Mouse (Mus musculus) kidney, adult 8-10 months (tissue): ENCODE measurements at regions not wholly inside any gene's neighbourhood (a gene's known extent, or its start where the extent isn't known, plus 50 kb on each side); places are given as distances from the start of the nearest gene placed in this dataset.

Source experiments
- DNase-seq, 2 experiments: peaks; one replicate each; pipeline ENCODE4 v3.0.0; 2022

GRCm38 (mm10) chr19:25729103-25729502, 56.9 kb downstream of the Dmrt2 start:
- DNase-seq, result no peak

GRCm38 (mm10) chr19:25729633-25730032, 57.4 kb downstream of the Dmrt2 start:
- no peak for DNase-seq

- DNase-seq, result no peak
Measured at GRCm38 (mm10) chr19:25778455-25778854, 106.2 kb downstream of the Dmrt2 start.

GRCm38 (mm10) chr19:25779356-25779755, 107.1 kb downstream of the Dmrt2 start:
- no peak for DNase-seq

- no peak for DNase-seq
Measured at GRCm38 (mm10) chr19:25781314-25781713, 109.1 kb downstream of the Dmrt2 start.

GRCm38 (mm10) chr19:25802692-25803091, 130.5 kb downstream of the Dmrt2 start:
- no peak for DNase-seq

GRCm38 (mm10) chr19:25805351-25805750, 133.1 kb downstream of the Dmrt2 start:
- DNase-seq, result no peak

GRCm38 (mm10) chr19:25813651-25814050, 141.4 kb downstream of the Dmrt2 start:
- no peak for DNase-seq

- DNase-seq, result no peak
Measured at GRCm38 (mm10) chr19:25845158-25845557, 172.9 kb downstream of the Dmrt2 start.

- peak; percentile 65 to 87 for DNase-seq
Measured at GRCm38 (mm10) chr19:25856344-25856743, 184.1 kb downstream of the Dmrt2 start.

- peak; percentile 18 to 43 for DNase-seq
Measured at GRCm38 (mm10) chr19:25863312-25863711, 191.1 kb downstream of the Dmrt2 start.

- no peak for DNase-seq
Measured at GRCm38 (mm10) chr19:25906721-25907120, 234.5 kb downstream of the Dmrt2 start.

GRCm38 (mm10) chr19:25922052-25922451, 249.8 kb downstream of the Dmrt2 start:
- peak; percentile 26 to 65 for DNase-seq

GRCm38 (mm10) chr19:25922806-25923205, 250.6 kb downstream of the Dmrt2 start:
- DNase-seq, result peak; percentile 17 to 32

GRCm38 (mm10) chr19:25923727-25924384, 251.6 kb downstream of the Dmrt2 start:
- DNase-seq, result no peak

GRCm38 (mm10) chr19:25924385-25924769, 252.2 kb downstream of the Dmrt2 start:
- DNase-seq, result no peak

GRCm38 (mm10) chr19:25927220-25927619, 255.0 kb downstream of the Dmrt2 start:
- DNase-seq, result no peak

- peak in 1 of 2 experiments; percentile 35 for DNase-seq
Measured at GRCm38 (mm10) chr19:25937343-25937742, 265.1 kb downstream of the Dmrt2 start.

GRCm38 (mm10) chr19:25971210-25971609, 299.0 kb downstream of the Dmrt2 start:
- no peak for DNase-seq

GRCm38 (mm10) chr19:25975202-25975601, 303.0 kb downstream of the Dmrt2 start:
- DNase-seq, result no peak

GRCm38 (mm10) chr19:25980308-25980707, 308.1 kb downstream of the Dmrt2 start:
- DNase-seq, result no peak

- no peak for DNase-seq
Measured at GRCm38 (mm10) chr19:26014620-26015180, 342.5 kb downstream of the Dmrt2 start.

- no peak for DNase-seq
Measured at GRCm38 (mm10) chr19:26021141-26021540, 348.9 kb downstream of the Dmrt2 start.

- no peak for DNase-seq
Measured at GRCm38 (mm10) chr19:26026103-26026502, 353.9 kb downstream of the Dmrt2 start.

- DNase-seq, result peak; percentile 21 to 74
Measured at GRCm38 (mm10) chr19:26037270-26037669, 365.1 kb downstream of the Dmrt2 start.
